Mouse (Mus musculus): ENCODE results near the gene C1qa.

DNA sequence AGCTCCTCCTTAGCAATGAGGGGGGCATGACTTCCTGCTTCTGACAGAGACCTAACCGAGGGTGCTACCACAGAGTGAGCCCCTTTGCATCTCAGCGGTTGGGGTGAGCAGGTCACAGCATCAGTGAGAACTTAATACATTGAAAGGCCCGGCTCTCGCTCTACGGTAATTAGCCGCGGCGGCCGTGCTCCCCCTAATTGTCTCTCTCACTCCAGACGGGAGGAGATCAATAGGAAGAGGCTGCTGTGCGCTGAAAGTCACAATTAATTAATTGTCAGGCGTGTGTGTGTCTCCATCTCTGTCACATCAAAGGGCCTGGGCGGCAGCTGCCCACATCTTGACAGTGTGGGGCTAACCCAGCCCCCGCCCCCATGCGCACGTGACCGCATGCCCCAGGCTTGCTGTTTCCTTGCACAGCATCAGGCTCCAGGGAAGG, 12.6 kb upstream of the C1qa start:
- TF ChIP-seq CTCF (conservative IDR thresholded peaks at IDR 0.05; ENCODE audit: insufficient read depth, insufficient read length, low read depth, low read length) (no peak), POLR2A (IDR thresholded peaks at IDR 0.05; ENCODE audit: low read depth, low read length) (no peak)

Measured in kidney, adult 2 months (tissue).